Mouse (Mus musculus): ENCODE results near the gene Gm48551.

Gm48551 gene

GRCm38 (mm10) chr10:81358209-81358608, 26.1 kb upstream of the Gm48551 start:
- no peak for DNase-seq

DNA sequence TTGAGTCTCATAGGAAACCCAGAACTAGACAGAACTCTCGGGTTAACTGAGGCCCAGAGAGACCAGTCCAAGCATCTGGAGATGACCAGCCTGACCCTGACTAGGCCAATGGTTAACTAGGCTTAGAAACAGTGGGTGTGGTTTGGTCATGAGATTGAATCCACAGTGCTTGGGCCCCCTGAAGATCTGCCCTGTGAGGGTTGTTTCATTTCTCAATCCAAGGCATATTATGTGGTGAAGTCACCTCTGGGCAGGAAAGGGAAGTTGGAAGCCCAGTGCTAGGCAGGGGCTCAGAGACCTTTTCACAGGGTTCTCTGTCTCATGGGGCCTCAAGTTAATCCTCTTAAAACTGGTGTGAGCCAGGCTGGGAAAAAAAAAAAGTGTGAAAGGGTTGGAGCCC, 25.4 kb upstream of the Gm48551 start:
- DNase-seq: no peak

- no peak for DNase-seq
Measured at GRCm38 (mm10) chr10:81360721-81361120, 23.5 kb upstream of the Gm48551 start.

DNA sequence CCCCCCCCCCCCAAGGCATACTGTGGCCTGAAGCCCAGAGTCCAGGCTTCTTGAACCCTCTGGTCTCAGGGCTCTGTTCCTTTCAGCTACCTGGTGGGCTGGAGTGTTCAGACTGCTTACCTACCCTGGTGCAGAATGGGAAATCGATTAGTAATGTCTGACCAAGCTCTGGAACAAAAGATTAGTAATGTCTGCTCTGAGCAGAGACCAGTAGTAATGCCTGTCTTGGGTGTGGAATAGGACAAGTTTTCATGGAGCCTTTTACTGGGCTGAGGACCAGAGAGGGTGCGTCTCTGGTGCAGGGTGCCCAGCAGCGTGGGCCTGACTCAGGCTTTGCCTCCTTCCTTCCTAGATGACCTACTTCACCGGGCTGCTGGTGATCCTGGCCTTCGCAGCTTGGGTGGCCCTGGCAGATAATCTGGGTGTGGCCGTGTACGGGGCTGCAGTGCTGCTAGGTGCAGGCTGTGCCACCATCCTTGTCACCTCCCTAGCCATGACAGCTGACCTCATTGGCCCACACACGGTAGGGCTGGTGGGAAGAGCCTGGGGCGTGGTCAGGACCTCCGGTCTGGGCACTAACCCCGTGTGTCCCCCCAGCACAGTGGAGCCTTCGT, 21.8 kb upstream of the Gm48551 start:
- DNase-seq: no peak

DNA sequence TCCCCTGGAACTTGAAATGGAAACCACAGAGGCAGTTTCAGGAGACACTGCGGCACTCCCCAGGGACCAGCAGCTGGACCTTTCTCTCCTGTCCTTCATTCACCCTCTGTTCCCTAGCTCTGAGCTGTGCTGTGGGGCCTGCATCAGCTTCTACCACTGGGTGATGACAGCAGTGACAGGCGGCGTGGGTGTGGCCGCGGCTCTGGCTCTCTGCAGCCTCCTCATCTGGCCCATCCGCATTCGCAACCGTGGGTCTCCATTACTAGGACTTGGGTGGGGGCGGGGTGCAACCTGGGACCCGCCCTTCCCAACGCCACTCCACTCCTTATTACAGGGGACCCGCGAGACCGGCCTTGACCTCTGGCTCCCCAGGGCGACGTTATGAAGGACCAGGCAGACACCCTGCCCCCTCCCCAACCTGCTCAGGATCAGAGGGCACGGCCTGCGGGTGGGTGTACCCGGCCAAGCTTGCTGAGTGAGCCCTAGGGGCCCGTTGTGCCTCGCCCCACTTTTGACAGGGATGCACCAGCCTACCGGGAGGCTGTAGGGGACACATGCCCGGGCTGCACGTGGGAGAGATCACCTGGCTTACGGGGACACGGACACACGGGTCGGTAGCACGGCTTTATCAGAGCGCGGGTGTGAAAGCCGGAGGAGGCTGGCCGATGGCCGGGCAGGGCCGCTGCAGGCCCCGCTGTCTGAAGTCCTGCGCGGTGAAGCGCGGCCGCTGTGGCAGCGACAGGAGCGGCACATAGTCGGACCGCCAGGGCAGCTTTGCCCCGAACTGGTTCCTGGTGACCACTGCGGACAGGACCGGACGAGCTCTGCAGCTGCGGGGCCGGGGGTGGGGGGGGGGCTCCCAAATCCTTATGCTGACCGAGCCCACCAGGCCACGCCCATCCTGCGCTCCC, 20.6 kb upstream of the Gm48551 start:
- no peak for DNase-seq

DNA sequence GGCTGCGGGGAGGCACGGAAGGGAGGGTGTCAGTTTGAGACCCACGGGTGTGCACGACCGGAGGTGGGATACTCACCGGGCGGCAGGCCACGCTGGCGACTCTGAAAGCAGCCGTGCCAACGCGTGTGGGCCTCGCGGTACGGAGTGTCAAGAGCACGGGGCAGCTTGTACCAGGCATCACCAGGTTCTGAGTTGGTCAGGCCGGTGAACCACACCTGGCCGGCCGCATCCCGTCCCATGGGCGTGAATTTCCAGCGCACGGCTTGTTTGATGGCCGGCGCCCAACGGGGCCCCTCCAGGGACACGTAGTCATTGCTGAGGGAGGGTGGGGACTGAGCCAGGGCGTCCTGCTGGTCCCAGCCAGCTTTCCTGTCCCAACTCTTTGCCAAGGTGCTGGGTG, 19.6 kb upstream of the Gm48551 start:
- no peak for DNase-seq

DNA sequence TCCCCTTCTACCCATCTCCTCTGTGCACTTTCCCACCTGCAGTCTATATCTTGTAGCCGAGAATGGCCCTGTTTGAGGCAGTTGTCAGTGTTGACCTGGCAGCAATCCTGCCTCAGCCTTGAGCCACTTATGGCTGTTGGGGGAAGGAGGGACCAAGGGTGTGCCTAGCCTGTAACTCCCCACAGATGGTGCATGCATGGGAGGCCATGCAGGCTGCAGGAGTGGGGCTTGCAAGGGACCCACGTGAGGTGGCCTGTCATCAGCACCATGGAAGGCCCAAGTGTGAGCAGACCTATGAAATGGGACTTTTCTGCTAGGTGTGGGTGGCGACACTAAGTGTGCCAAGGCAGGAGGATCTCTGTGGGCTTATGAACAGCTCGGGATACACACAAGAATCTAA, 19.2 kb upstream of the Gm48551 start:
- DNase-seq: no peak

GRCm38 (mm10) chr10:81365672-81366476, 18.4 kb upstream of the Gm48551 start, which contains the start of gene 4930404N11Rik:
Gene 4930404N11Rik (minus strand): TSS chr10:81365816.
- no peak for DNase-seq

DNA sequence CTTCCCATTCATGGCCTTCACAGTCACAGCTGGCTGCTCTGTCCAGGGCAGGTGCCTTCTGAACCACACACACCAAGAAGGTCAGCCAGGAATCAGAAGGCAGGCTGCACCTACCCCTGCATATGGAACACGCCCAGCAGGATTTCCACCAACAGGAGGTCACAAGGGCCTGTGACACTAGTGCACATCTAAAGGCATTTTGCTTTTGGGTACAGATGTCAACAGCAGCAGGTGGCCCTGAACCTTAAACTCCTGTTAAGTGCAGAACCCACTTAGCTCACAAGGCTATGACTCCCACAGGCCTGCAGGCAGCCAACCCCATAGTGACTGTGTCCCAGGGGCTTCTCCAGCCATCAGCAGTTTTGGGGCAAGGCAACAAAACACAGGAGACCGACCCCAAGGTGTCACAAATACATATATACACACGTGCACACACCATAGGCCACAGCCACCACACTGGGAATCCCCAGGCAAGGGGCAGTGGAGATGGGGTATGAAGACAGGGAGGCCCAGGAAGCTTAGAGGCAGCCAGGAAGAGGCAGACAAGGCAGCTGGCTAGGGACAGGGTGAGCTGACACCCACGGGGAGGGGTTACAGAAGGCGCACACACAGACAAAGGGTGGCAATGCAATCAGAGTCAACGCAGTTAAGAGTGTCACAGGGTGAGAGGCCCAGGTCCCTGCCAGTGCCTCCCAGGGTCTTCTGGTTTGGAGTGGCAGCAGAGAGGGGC, 17.6 kb upstream of the Gm48551 start:
- DNase-seq: no peak

GRCm38 (mm10) chr10:81367207-81367495, 17.1 kb upstream of the Gm48551 start:
- no peak for DNase-seq

DNA sequence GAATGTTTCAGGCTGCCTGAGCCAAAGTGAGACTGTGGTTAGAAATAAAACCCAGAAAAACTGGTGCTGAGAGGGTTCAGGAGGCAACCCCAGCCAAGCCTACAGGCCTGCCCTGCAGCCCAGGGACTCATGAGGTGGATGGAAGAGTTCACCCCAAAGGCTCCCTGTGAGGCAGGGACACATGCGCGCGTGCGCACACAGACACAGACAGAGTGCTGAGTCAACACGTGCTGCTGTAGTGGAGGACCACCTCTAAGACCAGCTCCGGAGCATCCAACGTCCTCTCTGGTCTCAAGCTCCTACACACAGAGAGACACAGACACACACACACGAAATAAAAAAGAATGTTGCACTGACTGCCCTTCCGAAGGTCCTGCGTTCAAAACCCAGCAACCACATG, 8.9 kb upstream of the Gm48551 start:
- no peak for DNase-seq

DNA sequence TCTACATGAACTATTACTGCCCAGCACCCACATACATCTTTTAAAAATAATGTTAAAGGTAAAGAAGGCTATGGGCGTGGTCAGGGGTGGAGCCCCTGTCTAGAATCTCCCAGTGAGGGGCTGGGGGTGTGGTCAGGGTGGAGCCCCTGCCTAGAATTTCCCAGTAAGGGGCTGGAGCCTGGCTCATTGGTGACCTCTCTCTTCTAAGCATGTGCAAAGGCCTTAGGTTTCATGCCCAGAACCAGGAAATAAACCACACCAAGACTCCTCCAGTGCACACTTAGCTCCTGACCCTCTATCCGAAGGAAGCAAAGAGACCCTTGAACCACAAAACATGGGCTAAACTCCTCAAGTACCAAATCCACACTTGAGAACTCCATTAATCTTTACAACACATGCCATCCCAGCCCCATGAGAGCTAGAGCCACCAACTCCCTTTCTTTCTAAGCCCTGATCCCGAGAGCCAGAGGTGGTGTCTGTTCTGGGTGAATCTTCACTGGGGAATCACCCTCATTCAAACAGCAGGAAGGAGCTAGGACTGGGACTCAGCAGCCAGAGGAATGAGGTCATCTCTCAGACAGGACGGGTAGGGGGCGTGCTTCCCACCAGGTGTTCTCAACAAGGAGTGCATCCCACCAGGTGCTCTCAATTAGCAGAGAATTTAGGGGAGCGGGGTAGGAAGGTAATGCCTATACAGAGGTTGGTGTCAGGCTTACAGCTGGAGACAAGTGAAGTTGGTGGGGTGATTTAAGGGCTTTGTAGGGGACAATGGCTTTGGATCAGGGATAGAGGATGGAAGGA, 7.5 kb upstream of the Gm48551 start:
- peak; percentile 65 for DNase-seq

GRCm38 (mm10) chr10:81377362-81377664, 7.0 kb upstream of the Gm48551 start:
- peak; percentile 53 for DNase-seq

- peak; percentile 72 for DNase-seq
Measured at GRCm38 (mm10) chr10:81377793-81378552, 6.3 kb upstream of the Gm48551 start, which contains the start of gene Fzr1. Gene Fzr1 (minus strand): TSS chr10:81378516.

GRCm38 (mm10) chr10:81378553-81379182, 5.6 kb upstream of the Gm48551 start:
- DNase-seq: peak; percentile 100

GRCm38 (mm10) chr10:81379183-81379553, 5.1 kb upstream of the Gm48551 start:
- peak; percentile 68 for DNase-seq

- peak; percentile 74 for DNase-seq
Measured at GRCm38 (mm10) chr10:81379809-81380378, 4.4 kb upstream of the Gm48551 start.

GRCm38 (mm10) chr10:81382039-81382438, 2.2 kb upstream of the Gm48551 start:
- DNase-seq: peak; percentile 61

DNA sequence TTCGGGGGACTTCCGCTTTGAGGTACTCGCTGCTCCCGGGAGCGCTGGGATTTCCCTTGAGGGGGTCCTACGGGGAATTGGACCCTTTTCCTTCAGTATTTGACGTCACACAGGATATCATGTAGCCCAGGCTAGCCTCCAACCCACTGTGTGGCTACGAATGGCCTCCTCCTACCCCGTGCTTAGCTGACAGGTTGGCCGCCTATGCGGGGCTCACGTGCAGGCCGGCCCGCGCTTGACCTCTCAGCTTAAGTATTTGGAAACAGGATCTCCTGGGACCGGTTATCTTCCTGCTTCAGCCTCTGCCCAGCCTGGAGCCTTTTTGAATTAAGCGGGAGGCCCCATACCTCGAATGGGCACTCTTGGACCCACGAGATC, 328 bp downstream of the Gm48551 start:
- no peak for DNase-seq

DNA sequence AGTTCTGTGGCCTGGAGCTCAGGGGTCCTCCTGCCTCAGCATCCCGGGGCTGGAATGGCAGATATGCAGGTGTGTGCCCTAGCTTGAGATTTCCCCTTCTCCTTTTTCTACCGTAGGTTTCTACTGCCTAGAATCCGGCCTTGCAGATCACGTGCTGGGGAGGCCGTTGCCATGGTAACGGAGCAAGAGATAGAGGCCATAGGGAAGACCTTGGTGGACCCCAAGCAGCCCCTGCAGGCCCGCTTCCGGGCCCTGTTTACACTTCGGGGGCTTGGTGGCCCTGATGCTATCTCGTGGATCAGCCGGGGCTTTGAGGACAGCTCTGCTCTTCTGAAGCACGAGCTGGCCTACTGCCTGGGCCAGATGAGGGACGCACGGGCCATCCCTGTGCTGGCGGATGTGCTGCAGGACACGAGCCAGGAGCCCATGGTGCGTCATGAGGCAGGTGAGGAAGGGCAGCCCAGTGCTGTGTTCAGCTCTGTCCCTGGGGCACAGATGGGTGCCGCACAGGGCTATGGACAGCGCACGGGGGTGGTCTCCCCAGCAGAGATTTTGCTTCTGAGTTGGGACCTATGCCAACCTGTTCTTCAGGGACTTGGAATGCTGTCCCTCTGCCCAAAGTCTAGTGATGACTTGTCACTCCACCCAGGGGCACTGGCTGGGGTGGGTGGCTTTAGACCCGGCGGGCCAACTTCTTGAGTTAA, 1.5 kb downstream of the Gm48551 start:
- DNase-seq: peak; percentile 67

All from cerebellum, adult 9-11 months (tissue).